Mouse (Mus musculus) layer of hippocampus, adult 2 months (tissue): ENCODE measurements at regions not wholly inside any gene's neighbourhood (a gene's known extent, or its start where the extent isn't known, plus 50 kb on each side); places are given as distances from the start of the nearest gene placed in this dataset.

Experiments
- DNase-seq, 2 experiments: peaks; one replicate each; pipeline ENCODE4 v3.0.0; 2022; ENCODE audit warnings: low spot score in 2 of 2
- H3K27ac ChIP-seq: fragments of 200-600 bp; 2 replicates; pipeline ENCODE4 v1.8.1; 2022
- H3K4me3 ChIP-seq: fragments of 200-600 bp; 2 replicates; pipeline ENCODE4 v1.8.1; 2022; ENCODE audit warnings: mild to moderate bottlenecking
- CTCF ChIP-seq: fragments of 200-600 bp; conservative IDR thresholded peaks from 2 replicates; pipeline ENCODE4 v1.8.1; 2022; ENCODE audit warnings: antibody characterized with exemption, mild to moderate bottlenecking, moderate library complexity

- TF ChIP-seq CTCF: no peak
- H3K27ac ChIP-seq: no peak overlapping the region
- DNase-seq: no peak
- no peak overlapping the region for H3K4me3 ChIP-seq
These were observed 185.7 kb downstream of the Hace1 start for GRCm38 (mm10) chr10:45763160-45763955.

GRCm38 (mm10) chr10:45779720-45780119 lies 202.1 kb downstream of the Hace1 start:
- no peak for DNase-seq
- TF ChIP-seq CTCF: no peak
- peak overlapping the region; percentile 50 for H3K27ac ChIP-seq
- H3K4me3 ChIP-seq: no peak overlapping the region

DNA sequence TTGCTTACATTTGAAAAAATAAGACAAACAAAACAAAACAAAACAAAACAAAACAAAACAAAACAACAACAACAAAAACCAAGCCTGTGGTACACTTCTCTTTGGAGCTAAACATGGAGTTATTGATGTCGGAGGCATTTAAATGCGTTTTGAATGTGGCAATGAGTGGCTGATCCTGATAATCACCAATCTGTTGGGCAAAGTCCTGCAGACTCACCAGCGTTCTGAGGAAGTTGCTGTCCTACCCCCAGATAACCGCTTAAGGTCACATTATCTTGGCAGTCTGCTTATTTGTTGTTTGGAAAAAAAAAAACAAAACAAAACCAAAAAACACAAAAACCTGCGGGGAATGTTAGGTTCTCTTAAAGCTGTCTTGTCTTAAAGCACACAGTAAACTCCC lies 205.4 kb downstream of the Hace1 start:
- H3K4me3 ChIP-seq: no peak overlapping the region
- no peak for TF ChIP-seq CTCF
- no peak for DNase-seq
- H3K27ac ChIP-seq: 0 out of 2 replicates have a peak overlapping the region, but pooled peaks have one; percentile 80

DNA sequence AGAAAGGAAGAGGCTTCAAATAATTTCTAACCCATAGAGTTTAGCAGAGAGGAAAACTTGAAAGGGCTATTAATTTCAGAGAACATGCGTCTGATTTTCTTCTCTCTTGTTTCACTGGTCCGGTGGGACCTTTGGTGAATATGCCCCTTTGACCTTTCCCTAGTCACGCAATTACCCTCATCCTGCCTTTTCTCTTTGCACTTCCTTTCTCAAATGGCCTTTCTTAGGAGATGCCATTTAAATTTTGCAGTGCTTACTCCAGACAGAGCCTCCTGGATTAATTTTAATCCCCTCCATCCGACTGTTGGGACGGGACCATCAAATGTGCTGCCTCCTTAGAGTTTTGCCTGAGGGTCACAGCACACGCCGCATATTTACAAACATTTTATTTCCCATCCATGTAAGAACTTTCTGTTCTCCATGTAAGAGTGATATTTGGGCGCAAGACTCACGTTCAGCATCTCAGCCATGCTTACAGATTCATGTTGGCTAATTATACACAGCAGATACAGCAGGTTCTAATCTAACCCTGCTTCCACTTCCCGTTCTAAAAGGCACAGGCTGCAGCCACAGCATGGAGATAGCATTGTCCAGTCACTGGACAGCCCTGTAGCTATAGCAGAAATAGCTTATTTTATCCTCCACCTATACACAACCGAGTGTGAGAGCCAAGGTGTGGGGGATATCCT lies 206.0 kb downstream of the Hace1 start:
- Histone ChIP-seq H3K27ac (peak overlapping the region; percentile 80), H3K4me3 (no peak overlapping the region)
- no peak for TF ChIP-seq CTCF
- no peak for DNase-seq

DNA sequence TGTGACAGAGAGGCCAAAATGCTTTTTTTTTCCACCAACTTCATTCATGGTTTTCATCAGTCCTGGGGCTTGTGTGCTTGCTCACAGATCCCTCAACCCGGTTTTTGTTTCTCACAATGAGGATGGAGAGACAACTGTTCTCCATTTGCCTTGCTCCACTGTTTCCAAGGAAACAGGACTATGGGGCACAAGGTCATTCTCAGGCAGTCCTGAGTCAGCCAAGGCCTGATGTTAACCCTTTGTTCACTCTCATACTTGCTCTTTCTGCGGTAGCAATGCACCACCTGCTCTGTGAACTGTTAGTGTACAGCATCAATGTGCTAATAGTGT lies 206.5 kb downstream of the Hace1 start:
- no peak for TF ChIP-seq CTCF
- Histone ChIP-seq H3K27ac (peak overlapping the region; percentile 80), H3K4me3 (no peak overlapping the region)
- no peak for DNase-seq

DNA sequence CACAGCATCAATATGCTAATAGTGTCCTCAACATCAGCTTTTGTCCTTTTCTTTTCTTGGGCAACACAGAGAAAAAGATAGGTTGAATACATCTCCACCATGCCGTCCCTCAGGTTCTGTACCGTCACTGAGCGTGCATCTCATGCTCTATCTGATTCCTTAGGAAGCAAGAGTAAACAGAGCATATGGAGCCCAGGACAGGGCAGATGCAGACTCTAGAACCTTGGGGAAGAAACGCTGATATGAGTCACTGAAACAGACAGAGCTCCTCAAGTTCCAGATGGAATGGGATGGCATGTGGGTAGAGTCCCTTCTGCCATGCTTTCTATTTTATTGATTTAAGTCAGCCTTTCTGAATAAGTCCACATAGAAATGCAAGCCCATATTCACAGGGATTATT lies 206.9 kb downstream of the Hace1 start:
- TF ChIP-seq CTCF: no peak
- peak; percentile 43 to 74 for DNase-seq

GRCm38 (mm10) chr10:45788356-45788755 lies 210.7 kb downstream of the Hace1 start:
- Histone ChIP-seq H3K27ac (no peak overlapping the region), H3K4me3 (no peak overlapping the region)
- DNase-seq: no peak
- no peak for TF ChIP-seq CTCF

More for the DNA sequence above, 206.9 kb downstream of the Hace1 start:
- peak overlapping the region; percentile 80 for H3K27ac ChIP-seq
- no peak overlapping the region for H3K4me3 ChIP-seq

GRCm38 (mm10) chr10:45795582-45795981 lies 218.0 kb downstream of the Hace1 start:
- H3K4me3 ChIP-seq: no peak overlapping the region
- H3K27ac ChIP-seq: no peak overlapping the region
- DNase-seq: no peak
- TF ChIP-seq CTCF: no peak

GRCm38 (mm10) chr10:45800070-45800851 lies 222.6 kb downstream of the Hace1 start:
- peak; percentile 51 to 72 for DNase-seq
- no peak overlapping the region for H3K4me3 ChIP-seq
- TF ChIP-seq CTCF: peak; percentile 92
- H3K27ac ChIP-seq: no peak overlapping the region

- TF ChIP-seq CTCF: no peak
- Histone ChIP-seq H3K27ac (no peak overlapping the region), H3K4me3 (no peak overlapping the region)
- no peak for DNase-seq
These were observed 223.8 kb downstream of the Hace1 start for GRCm38 (mm10) chr10:45801463-45801862.

- peak; percentile 50 to 54 for DNase-seq
- TF ChIP-seq CTCF: no peak
- H3K4me3 ChIP-seq: no peak overlapping the region
- H3K27ac ChIP-seq: peak overlapping the region; percentile 83
These were observed 229.6 kb downstream of the Hace1 start for GRCm38 (mm10) chr10:45806984-45807827.

- no peak overlapping the region for H3K4me3 ChIP-seq
- peak in 1 of 2 experiments; percentile 31 for DNase-seq
- TF ChIP-seq CTCF: peak; percentile 72
- H3K27ac ChIP-seq: peak overlapping the region; percentile 72; the same call in 1 of the 2 replicates
These were observed 234.3 kb downstream of the Hace1 start for GRCm38 (mm10) chr10:45811882-45812281.
